Mouse (Mus musculus): ENCODE results near the gene Ino80b. TPM values are rescaled to one million over a fixed set of nuclear protein-coding genes. Genes with fewer than 3 reads are reported as not detected.
"Not testable (repeated sequence)": the region's sequence is repeated elsewhere in the genome, so short reads cannot be mapped to it uniquely, and the experiment has no call there.

Gene Ino80b
- 17.4 and 17.8 TPM in 2 replicates for polyA plus RNA-seq (2016; fragmentation: Nextera tagmentation; extraction: Ambion mirVana)

DNA sequence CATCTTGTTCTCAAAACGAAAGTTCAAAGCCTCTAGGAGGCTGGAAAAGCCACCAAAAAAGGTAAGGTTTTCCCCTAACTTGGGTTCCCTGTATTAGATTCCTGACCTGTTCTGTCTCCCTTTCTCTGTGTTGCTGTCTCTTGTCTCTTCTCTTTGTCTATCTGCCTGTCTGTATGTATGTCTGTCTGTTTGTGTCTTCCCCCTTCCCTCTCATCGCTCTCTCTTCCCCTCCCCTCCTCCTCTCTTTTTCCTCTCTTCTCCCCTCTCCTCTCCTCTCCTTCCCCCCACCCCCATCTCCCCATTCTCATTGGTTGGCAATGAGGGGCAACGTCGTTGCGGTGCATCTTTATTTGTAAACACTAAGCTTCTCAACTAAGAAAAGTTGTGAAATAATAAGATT lies at the start of gene Ino80b:
TSS of gene Ino80b (minus strand) at position 101 of the 400 bp plus-strand sequence.
- Histone ChIP-seq H3K4me1 (peaks cover 38% of the 10 kb centered on the region), H3K9me3 (replicated peaks) (no peaks in the 10 kb centered on the region), H3K4me3 (peak within 1 kb of the TSS; percentile 87), H3K27ac (peak within 1 kb of the TSS; percentile 91), H3K36me3 (peaks cover 4% of the 10 kb centered on the region; the same call in 1 of the 2 replicates), H3K27me3 (ENCODE audit: low read depth, poor library complexity, severe bottlenecking) (no peaks in the 10 kb centered on the region)
- no peak for DNase-seq (ENCODE audit: low spot score)
- 35% methylated on average over 5 of the region's 5 CpGs for WGBS

DNA sequence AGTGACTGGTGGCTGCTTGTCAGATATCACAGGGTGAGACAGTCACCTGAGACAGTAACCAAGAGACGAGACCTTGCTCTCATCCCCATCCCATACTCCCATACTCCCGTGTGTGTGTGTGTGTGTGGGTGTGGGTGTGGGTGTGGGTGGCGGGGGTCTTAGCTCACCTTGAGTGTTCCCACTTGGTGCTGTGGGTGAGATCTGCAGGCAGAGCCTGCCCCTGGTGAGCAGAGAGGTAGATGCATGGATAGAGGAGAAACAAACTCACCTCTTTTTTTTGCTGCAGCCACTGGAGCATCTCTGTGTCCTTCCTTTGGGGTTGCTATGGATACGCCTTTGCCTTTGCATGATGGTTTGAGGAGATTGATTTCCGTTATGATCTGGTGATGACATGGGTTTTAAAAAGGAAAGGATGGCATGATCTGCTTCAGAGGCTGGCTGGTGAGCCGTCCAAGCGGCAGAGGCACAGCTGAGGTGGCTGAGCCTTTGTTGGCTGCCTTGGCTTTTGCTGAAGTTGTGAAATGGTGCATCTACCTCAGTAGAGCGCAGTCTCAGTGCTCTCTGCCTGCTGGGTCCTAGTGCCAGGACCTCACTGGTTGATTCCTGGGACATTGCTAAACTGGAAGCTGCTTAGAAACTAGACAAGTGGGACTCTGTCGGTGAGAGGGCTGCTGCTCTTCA lies 47.1 kb upstream of the Ino80b start:
- Histone ChIP-seq H3K4me3 (no peak overlapping the region), H3K27ac (no peak overlapping the region), H3K4me1 (peaks cover 2% of the 10 kb centered on the region; the same call in 1 of the 2 replicates), H3K27me3 (ENCODE audit: low read depth, poor library complexity, severe bottlenecking) (no peaks in the 10 kb centered on the region), H3K36me3 (peaks cover 16% of the 10 kb centered on the region), H3K9me3 (replicated peaks) (no peaks in the 10 kb centered on the region)
- WGBS: 66% methylated on average over 9 of the region's 9 CpGs
- no peak for DNase-seq (ENCODE audit: low spot score)

DNA sequence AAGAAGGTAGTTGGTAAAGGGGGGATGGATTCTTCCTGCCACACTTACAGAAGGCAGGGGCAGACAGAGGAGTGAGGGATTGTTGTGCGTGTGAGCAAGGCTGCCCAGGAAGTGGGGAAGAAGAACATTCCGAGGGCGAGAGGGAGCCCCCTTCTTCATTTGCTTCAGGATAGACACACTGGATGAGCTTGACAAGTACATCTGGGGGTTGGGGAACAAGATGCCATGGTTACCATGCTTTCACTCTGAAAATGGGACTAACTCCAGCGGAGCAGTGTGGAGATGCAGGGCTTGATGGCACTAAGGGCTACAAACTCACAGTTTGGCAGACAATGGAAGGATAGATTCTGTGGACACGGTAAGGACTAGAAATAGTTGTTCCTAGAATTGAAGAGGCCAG lies 45.8 kb upstream of the Ino80b start:
- no peak overlapping the region; the same call in 1 of the 2 replicates for H3K27ac ChIP-seq
- H3K4me3 ChIP-seq: no peak overlapping the region
- DNase-seq (ENCODE audit: low spot score): no peak
- peaks cover 13% of the 10 kb centered on the region for H3K36me3 ChIP-seq
- H3K4me1 ChIP-seq: peaks cover 14% of the 10 kb centered on the region
- 86% methylated on average over 5 of the region's 5 CpGs for WGBS
- no peaks in the 10 kb centered on the region for H3K9me3 ChIP-seq (replicated peaks)
- H3K27me3 ChIP-seq (ENCODE audit: low read depth, poor library complexity, severe bottlenecking): no peaks in the 10 kb centered on the region

DNA sequence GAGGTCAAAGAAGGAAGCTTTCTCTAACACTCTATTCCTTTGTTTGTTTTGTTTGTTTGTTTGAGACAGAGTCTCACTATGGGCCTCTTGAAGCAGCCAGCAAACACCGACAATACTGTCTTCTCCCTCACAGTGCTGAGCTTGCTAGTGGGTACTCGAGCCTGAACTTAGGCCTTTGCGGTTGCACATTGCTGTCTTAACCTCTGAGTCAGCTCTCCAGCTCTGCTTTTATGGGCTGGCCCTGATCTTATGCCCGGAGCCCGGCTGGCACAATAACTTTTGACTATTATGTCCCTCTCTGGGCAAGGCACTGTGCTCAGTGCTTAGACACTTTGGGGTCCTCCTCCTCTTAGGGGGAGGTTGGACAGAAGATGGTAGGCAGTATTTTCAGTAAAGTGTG lies 44.6 kb upstream of the Ino80b start:
- H3K36me3 ChIP-seq: peaks cover 11% of the 10 kb centered on the region; the same call in 1 of the 2 replicates
- no peak for DNase-seq (ENCODE audit: low spot score)
- no peaks in the 10 kb centered on the region for H3K27me3 ChIP-seq (ENCODE audit: low read depth, poor library complexity, severe bottlenecking)
- H3K4me1 ChIP-seq: peaks cover 19% of the 10 kb centered on the region
- no peak overlapping the region for H3K4me3 ChIP-seq
- no peaks in the 10 kb centered on the region for H3K9me3 ChIP-seq (replicated peaks)
- H3K27ac ChIP-seq: no peak overlapping the region
- WGBS: 83% methylated on average over 5 of the region's 5 CpGs

DNA sequence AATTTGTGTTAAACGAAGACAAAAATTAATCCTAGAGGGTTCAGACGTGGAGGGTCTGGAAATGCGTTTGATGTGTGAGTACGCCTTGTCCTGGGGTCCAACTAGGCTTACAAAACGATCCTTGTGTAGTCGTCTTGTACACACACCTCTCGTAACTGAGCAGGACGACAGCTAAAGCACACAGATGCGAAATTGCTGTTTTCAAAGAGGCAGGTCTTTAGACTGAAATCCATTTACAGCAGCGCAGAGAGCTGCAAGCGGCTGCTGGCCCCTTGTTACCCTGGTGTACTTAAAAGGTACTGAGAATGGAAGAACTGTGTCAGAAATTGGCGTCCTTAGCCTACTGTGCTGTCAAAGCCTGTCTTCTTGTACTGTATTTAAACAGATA lies 41.0 kb upstream of the Ino80b start:
- H3K4me1 ChIP-seq: peaks cover 38% of the 10 kb centered on the region
- DNase-seq (ENCODE audit: low spot score): no peak
- 0 out of 2 replicates have a peak, but pooled peaks cover 5% of the 10 kb centered on the region for H3K36me3 ChIP-seq
- 1% methylated on average over 12 of the region's 12 CpGs for WGBS
- peaks cover 17% of the 10 kb centered on the region for H3K27me3 ChIP-seq (ENCODE audit: low read depth, poor library complexity, severe bottlenecking)
- H3K27ac ChIP-seq: peak overlapping the region; percentile 99
- H3K9me3 ChIP-seq (replicated peaks): no peaks in the 10 kb centered on the region
- peak overlapping the region; percentile 95 for H3K4me3 ChIP-seq

DNA sequence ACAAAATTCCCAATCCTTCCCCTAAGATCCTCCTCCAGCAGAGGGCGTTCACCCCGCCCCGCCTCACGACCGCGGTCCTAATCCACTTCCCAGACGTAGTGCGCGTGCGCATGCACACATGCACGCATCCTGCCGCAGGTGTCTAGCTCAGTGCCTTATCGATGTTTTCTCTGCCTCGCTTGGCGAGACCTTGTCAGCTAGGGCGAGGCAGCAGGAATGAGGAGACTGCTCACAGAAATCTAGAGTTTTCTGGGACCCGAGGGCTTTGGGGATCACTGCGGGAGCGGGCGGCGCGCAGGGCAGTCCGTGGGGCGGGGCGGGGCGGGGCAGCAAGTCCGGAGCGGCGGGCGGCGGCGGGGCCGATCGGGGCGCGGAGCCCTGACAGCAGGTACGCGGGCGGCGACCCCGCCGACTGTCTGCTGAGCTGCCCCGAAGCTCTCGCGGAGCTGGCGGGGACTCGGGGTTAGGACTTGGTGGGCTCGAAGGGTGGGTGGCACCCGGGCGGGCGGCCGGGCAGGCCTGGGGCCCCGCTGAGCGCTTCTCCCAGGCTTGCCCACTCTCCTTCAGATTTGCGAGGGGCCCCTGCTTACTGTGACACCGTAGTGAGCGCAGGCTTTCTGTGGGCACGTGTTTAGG lies 40.5 kb upstream of the Ino80b start, which contains the start of gene Dctn1:
TSS of gene Dctn1 (plus strand) at position 314 of the 636 bp plus-strand sequence.
- WGBS: under 1% methylated on average over 55 of the region's 58 CpGs
- Histone ChIP-seq H3K9me3 (replicated peaks) (no peaks in the 10 kb centered on the region), H3K27ac (peak within 1 kb of the TSS; percentile 99), H3K27me3 (ENCODE audit: low read depth, poor library complexity, severe bottlenecking) (peaks cover 22% of the 10 kb centered on the region), H3K36me3 (0 out of 2 replicates have a peak, but pooled peaks cover 5% of the 10 kb centered on the region), H3K4me3 (peak within 1 kb of the TSS; percentile 95), H3K4me1 (peaks cover 41% of the 10 kb centered on the region)
- peak; percentile 96 for DNase-seq (ENCODE audit: low spot score)

DNA sequence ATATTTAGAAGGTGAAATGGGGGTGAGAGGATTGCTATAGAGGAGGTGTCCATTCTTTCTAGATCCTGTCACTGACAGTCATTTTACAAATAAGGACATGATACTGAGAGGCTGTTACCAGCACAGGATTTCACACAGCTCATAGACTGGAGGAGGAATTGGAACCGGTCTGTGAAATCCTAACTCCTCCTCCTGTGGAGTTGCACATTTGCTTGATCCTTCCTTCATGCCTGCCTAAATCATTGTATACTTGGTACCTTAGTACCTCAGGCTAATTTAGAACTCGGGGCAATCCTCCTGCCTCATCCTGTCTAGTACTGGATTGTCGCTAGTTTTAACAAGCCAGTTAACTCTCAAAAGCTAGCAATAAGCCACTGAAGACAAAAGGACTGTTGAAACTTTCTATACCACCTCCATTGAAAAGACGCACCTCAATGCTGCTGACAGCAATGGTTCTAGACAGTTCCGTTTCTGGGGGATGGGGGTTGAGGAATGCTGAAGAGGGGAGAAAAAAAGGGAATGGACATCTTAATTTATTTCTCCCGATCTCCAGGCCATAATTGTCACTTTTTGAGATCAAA lies 39.9 kb upstream of the Ino80b start:
- WGBS: 9% methylated on average over 6 of the region's 6 CpGs
- peaks cover 41% of the 10 kb centered on the region for H3K4me1 ChIP-seq
- H3K4me3 ChIP-seq: peak overlapping the region; percentile 95
- DNase-seq (ENCODE audit: low spot score): no peak
- H3K9me3 ChIP-seq (replicated peaks): no peaks in the 10 kb centered on the region
- peak overlapping the region; percentile 99 for H3K27ac ChIP-seq
- 0 out of 2 replicates have a peak, but pooled peaks cover 5% of the 10 kb centered on the region for H3K36me3 ChIP-seq
- peaks cover 28% of the 10 kb centered on the region for H3K27me3 ChIP-seq (ENCODE audit: low read depth, poor library complexity, severe bottlenecking)

DNA sequence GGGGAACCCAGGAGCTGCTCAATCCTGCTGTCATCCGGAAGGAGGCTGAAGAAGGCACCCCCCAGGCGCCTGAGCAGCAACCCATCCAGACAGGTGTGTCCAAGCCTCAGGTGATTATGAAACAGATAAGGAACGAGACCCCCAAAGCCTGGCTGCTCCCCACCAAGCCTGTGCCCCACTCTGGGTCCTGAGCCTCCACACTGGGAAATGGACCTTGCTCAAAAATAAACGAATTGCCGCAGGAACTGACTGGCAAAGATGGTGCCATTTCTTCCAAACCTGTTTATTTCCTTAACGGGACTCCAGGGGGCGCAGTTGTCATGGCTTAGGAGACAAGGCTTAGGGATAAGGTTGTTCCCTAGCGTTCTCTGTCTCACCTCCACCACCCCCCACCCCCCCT lies 37.5 kb upstream of the Ino80b start:
- H3K4me1 ChIP-seq: peaks cover 41% of the 10 kb centered on the region
- peaks cover 35% of the 10 kb centered on the region for H3K27me3 ChIP-seq (ENCODE audit: low read depth, poor library complexity, severe bottlenecking)
- peak overlapping the region; percentile 52 for H3K4me3 ChIP-seq
- H3K9me3 ChIP-seq (replicated peaks): no peaks in the 10 kb centered on the region
- WGBS: under 1% methylated on average over 8 of the region's 8 CpGs
- no peaks in the 10 kb centered on the region for H3K36me3 ChIP-seq
- H3K27ac ChIP-seq: peak overlapping the region; percentile 67; the same call in 1 of the 2 replicates
- peak; percentile 82 for DNase-seq (ENCODE audit: low spot score)

DNA sequence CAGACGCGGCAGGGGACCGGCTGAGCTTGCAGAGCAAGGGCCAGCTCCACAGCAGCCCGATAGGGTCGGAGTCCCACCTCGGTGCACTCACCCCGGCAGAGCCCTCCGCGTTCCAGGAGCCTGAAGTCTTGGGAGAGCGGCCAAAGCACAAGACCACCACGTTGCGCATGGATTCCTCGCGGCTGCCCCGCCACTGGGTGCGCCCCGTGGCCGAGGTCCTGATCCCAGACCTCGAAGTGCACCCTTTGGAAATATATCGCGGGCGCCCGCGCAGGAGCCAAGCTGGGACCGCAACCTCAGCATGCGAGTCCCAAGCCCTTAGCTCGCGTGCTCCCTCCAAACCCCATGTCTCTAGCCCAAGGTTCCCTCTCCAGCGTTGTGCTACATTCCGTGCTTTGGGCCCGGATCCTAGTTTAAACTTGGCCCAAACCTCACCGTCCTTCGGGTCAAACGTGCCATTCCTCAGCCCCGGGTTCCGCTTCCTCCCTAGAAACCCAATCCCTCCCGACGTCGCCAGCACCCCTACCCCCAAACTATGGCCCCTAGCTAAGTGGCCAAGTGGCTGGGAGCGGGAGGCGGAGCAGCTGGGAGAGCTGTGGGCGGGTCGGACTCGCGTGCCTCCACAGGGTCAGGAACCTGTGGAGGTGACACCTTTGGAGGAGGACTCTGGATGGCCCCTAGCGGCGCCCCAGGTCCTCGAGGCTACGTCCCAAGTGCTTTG lies 36.9 kb upstream of the Ino80b start:
- under 1% methylated on average over 49 of the region's 49 CpGs for WGBS
- no peaks in the 10 kb centered on the region for H3K9me3 ChIP-seq (replicated peaks)
- peaks cover 39% of the 10 kb centered on the region for H3K4me1 ChIP-seq
- peak overlapping the region; percentile 52 for H3K4me3 ChIP-seq
- H3K27ac ChIP-seq: peak overlapping the region; percentile 67
- H3K27me3 ChIP-seq (ENCODE audit: low read depth, poor library complexity, severe bottlenecking): peaks cover 35% of the 10 kb centered on the region
- no peaks in the 10 kb centered on the region for H3K36me3 ChIP-seq
- peak; percentile 65 for DNase-seq (ENCODE audit: low spot score)

DNA sequence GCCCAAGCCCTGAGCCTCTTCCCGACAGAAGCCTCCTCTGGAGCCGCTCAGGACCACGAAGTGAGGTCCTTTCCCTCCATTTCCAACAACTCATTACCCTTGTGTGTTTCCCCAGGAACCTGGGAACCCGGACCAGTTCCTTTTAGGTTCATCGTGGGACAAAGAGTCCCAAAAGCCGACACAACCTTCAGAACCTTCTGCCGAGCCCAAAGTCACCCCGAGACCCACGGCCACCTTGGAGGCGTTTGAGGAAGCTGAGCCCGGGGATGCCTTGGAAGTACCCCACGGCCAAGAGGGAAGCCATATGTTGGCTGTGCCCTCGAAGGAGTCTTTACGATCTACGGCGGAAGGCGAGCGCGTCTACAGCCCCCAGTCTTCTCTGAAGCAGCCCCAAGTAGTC lies 36.2 kb upstream of the Ino80b start:
- 5% methylated on average over 19 of the region's 19 CpGs for WGBS
- Histone ChIP-seq H3K27ac (peak overlapping the region; percentile 67), H3K36me3 (no peaks in the 10 kb centered on the region), H3K4me1 (peaks cover 35% of the 10 kb centered on the region), H3K27me3 (ENCODE audit: low read depth, poor library complexity, severe bottlenecking) (peaks cover 35% of the 10 kb centered on the region), H3K9me3 (replicated peaks) (no peaks in the 10 kb centered on the region), H3K4me3 (peak overlapping the region; percentile 52)
- no peak for DNase-seq (ENCODE audit: low spot score)

DNA sequence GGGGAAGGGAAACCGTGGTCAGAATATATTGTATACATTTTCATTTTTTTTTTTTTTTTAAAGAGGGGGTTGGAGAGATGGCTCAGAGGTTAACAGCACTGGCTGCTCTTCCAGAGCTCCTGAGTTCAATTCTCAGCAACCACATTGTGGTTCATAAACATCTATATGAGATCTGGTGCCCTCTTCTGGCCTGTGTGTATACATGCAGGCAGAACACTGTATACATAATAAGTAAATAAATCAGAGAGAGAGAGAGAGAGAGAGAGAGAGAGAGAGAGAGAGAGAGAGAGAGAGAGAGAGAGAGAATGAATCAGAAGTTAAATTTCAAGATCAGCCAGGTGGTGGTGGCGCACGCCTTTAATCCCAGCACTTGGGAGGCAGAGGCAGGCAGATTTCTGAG lies 34.2 kb upstream of the Ino80b start:
- 38% methylated on average over 3 of the region's 3 CpGs for WGBS
- peaks cover 44% of the 10 kb centered on the region for H3K27me3 ChIP-seq (ENCODE audit: low read depth, poor library complexity, severe bottlenecking)
- H3K36me3 ChIP-seq; DNase-seq (ENCODE audit: low spot score); H3K27ac ChIP-seq; H3K9me3 ChIP-seq (replicated peaks); H3K4me3 ChIP-seq: not testable (repeated sequence)
- H3K4me1 ChIP-seq: peaks cover 43% of the 10 kb centered on the region

DNA sequence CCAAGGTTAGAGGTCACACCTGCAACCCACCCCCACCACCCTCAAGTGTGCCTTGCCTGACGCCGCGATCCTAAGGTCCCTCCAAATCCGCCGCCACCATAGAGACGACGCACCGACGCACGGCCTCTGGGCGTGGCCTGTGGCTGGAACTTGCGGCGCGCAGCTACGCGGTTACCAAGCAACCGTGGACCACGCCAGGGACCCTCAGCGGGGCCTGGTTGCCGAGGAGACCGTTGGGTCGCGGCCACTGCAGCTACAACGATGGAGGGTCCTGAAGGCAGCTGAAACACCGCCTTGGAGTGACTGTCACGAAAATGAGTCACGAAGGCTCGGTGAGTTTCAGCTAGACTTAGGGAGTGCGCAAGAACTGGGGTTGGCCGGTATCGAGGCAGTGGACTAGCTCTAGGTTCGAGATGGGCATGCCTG lies 31.0 kb upstream of the Ino80b start, which contains the start of the genes Wdr54 and 1700003E16Rik:
TSS of gene Wdr54 (minus strand) at position 139 of the 426 bp plus-strand sequence.
TSS of gene 1700003E16Rik (plus strand) at position 146 of the 426 bp plus-strand sequence.
- WGBS: 3% methylated on average over 32 of the region's 32 CpGs
- peaks cover 27% of the 10 kb centered on the region for H3K36me3 ChIP-seq
- H3K27me3 ChIP-seq (ENCODE audit: low read depth, poor library complexity, severe bottlenecking): peaks cover 27% of the 10 kb centered on the region
- peak within 1 kb of the TSS; percentile 80 for H3K27ac ChIP-seq
- peaks cover 35% of the 10 kb centered on the region for H3K4me1 ChIP-seq
- peak within 1 kb of the TSS; percentile 61 for H3K4me3 ChIP-seq
- peak; percentile 89 for DNase-seq (ENCODE audit: low spot score)
- no peaks in the 10 kb centered on the region for H3K9me3 ChIP-seq (replicated peaks)
